ENCODE assay signal across 8 mouse cellular contexts in genomic region chr5:108366984-108367841, GRCm38 (mm10). TPM values are rescaled to one million over a fixed set of nuclear protein-coding genes. Genes with fewer than 3 reads are reported as not detected.
DNase-seq lines count a peak whose midpoint lies in the region; ATAC-seq and TF ChIP-seq lines count a peak whose summit lies in the region.

No protein-coding gene starts in this region.

- H3K27me3 ChIP-seq in CH12.LX (replicated peaks): peaks cover 12% of the 10 kb centered on the region
- peaks cover 82% of the 10 kb centered on the region for H3K27me3 ChIP-seq in lung, embryonic 14.5 days (ENCODE audit: insufficient read depth, low read length)

- no peak overlapping the region for H3K9ac ChIP-seq in CH12.LX (ENCODE audit: insufficient read depth, low read depth)
- peak overlapping the region; percentile 38 for H3K9ac ChIP-seq in lung, embryonic 14.5 days

- TF ChIP-seq POLR2A in CH12.LX (IDR thresholded peaks at IDR 0.05; ENCODE audit: low read depth, low read length): no peak
- TF ChIP-seq POLR2A in bone marrow macrophage, adult 2 months (IDR thresholded peaks at IDR 0.05; ENCODE audit: borderline replicate concordance, low read depth, low read length): no peak
- no peak for TF ChIP-seq POLR2A in embryonic fibroblast, embryonic 13.5 days (IDR thresholded peaks at IDR 0.05; ENCODE audit: low read depth, low read length)

- H3K4me3 ChIP-seq in CH12.LX (replicated peaks in 1 of 3; ENCODE audit: low read depth in 2 of 3, low read length in 2 of 3, poor library complexity in 1 of 3): no peak overlapping the region
- H3K4me3 ChIP-seq in bone marrow macrophage, adult 2 months (ENCODE audit: insufficient read depth, low read length): peak overlapping the region; percentile 63
- peak overlapping the region; percentile 5; the same call in 1 of the 2 replicates for H3K4me3 ChIP-seq in embryonic fibroblast, embryonic 13.5 days (ENCODE audit: insufficient read depth, low read length)
- peak overlapping the region; percentile 50 for H3K4me3 ChIP-seq in lung, embryonic 14.5 days (ENCODE audit: low read depth, low read length)

- no peak for DNase-seq in CH12.LX (ENCODE audit: extremely low read depth)
- peak; percentile 44 to 57 for DNase-seq in heart, postnatal 10 days
- DNase-seq in kidney, postnatal 25 days: peak; percentile 26 to 53
- peak; percentile 59 for DNase-seq in lung, embryonic 14.5 days
- peak; percentile 22 for DNase-seq in ovary, postnatal 10 days (ENCODE audit: low spot score)

- peak; percentile 69 for ATAC-seq in lung, embryonic 14.5 days (ENCODE audit: insufficient read depth)
- no peak for ATAC-seq in monocyte, adult 5-6 weeks (replicated peaks; ENCODE audit: insufficient number of reproducible peaks, low FRiP score, low TSS enrichment, poor library complexity, severe bottlenecking)

- in situ Hi-C loops in CH12.LX (cut with MboI; ENCODE audit: low pct_ligation_motif_present, low pct_unique_long_range_greater_than_20kb, low sequenced_read_pairs): no loop called here

- peak overlapping the region; percentile 55 for H3K4me2 ChIP-seq in CH12.LX (ENCODE audit: insufficient read depth, low read depth, poor library complexity, severe bottlenecking)
- H3K4me2 ChIP-seq in lung, embryonic 14.5 days: peak overlapping the region; percentile 91

- dilution Hi-C loops in CH12.LX (cut with MboI; ENCODE audit: extremely low pct_ligation_motif_present, extremely low pct_unique_long_range_greater_than_20kb, low sequenced_read_pairs): no loop called here

- under 1% methylated on average over 67 of the region's 100 CpGs for WGBS in lung, embryonic 14.5 days

- no peak for TF ChIP-seq RAD21 in CH12.LX (IDR thresholded peaks at IDR 0.05; ENCODE audit: low read depth, low read length)

- no peaks in the 10 kb centered on the region for H3K36me3 ChIP-seq in CH12.LX (replicated peaks in 1 of 2; ENCODE audit: control insufficient read depth in 1 of 2, insufficient read depth in 1 of 2, low read length in 1 of 2)
- H3K36me3 ChIP-seq in lung, embryonic 14.5 days (ENCODE audit: insufficient read depth): no peaks in the 10 kb centered on the region

- TF ChIP-seq CTCF in CH12.LX (conservative IDR thresholded peaks at IDR 0.05 in 1 of 2, IDR thresholded peaks at IDR 0.05 in 1 of 2; ENCODE audit: low read depth in 2 of 2, low read length in 2 of 2): no peak
- TF ChIP-seq CTCF in bone marrow macrophage, adult 2 months (IDR thresholded peaks at IDR 0.05; ENCODE audit: low read depth, low read length): no peak
- TF ChIP-seq CTCF in embryonic fibroblast, embryonic 13.5 days (IDR thresholded peaks at IDR 0.05; ENCODE audit: borderline replicate concordance, insufficient read depth, low read length): no peak
- peak; percentile 37 for TF ChIP-seq CTCF in lung, embryonic 14.5 days (IDR thresholded peaks at IDR 0.05; ENCODE audit: low read depth)

- H3K9me3 ChIP-seq in CH12.LX (replicated peaks; ENCODE audit: low read length): peaks cover 21% of the 10 kb centered on the region
- no peaks in the 10 kb centered on the region for H3K9me3 ChIP-seq in lung, embryonic 14.5 days (ENCODE audit: low read depth, low read length)

- intact Hi-C loops in heart, postnatal 10 days (cut with DNase I): no loop called here

- H3K27ac ChIP-seq in CH12.LX (ENCODE audit: insufficient read depth, low read depth): no peak overlapping the region
- H3K27ac ChIP-seq in bone marrow macrophage, adult 2 months (ENCODE audit: insufficient read depth, low read depth, low read length): no peak overlapping the region
- no peak overlapping the region for H3K27ac ChIP-seq in embryonic fibroblast, embryonic 13.5 days (ENCODE audit: insufficient read depth, low read length)
- no peak overlapping the region for H3K27ac ChIP-seq in lung, embryonic 14.5 days (ENCODE audit: low read depth)

- H3K4me1 ChIP-seq in CH12.LX (ENCODE audit: control insufficient read depth in 1 of 2, insufficient read depth in 2 of 2): no peaks in the 10 kb centered on the region
- 0 out of 2 replicates have a peak, but pooled peaks cover 2% of the 10 kb centered on the region for H3K4me1 ChIP-seq in bone marrow macrophage, adult 2 months (ENCODE audit: control insufficient read depth, insufficient read depth, low read length)
- peaks cover 3% of the 10 kb centered on the region; the same call in 1 of the 2 replicates for H3K4me1 ChIP-seq in embryonic fibroblast, embryonic 13.5 days (ENCODE audit: control insufficient read depth, insufficient read depth, low read length)
- peaks cover 11% of the 10 kb centered on the region; the same call in 1 of the 2 replicates for H3K4me1 ChIP-seq in lung, embryonic 14.5 days (ENCODE audit: insufficient read depth)

- TF ChIP-seq EP300 in CH12.LX (IDR thresholded peaks at IDR 0.05; ENCODE audit: low read length): no peak

- no peaks in the 10 kb centered on the region for H3K79me2 ChIP-seq in CH12.LX (replicated peaks; ENCODE audit: control insufficient read depth, extremely low read depth, insufficient read depth, poor library complexity, severe bottlenecking)

TF ChIP-seq in CH12.LX, 34 proteins besides CTCF, POLR2A, EP300 and RAD21:
- TF ChIP-seq MAFK (IDR thresholded peaks at IDR 0.05; ENCODE audit: insufficient replicate concordance, low read length) (no peak), RCOR1 (conservative IDR thresholded peaks at IDR 0.05; ENCODE audit: low read depth, low read length) (no peak), GABPA (IDR thresholded peaks at IDR 0.05; ENCODE audit: insufficient replicate concordance, low read depth, low read length) (no peak), E2F4 (IDR thresholded peaks at IDR 0.05; ENCODE audit: insufficient replicate concordance, low read depth, low read length) (no peak), JUN (IDR thresholded peaks at IDR 0.05; ENCODE audit: insufficient read depth, low read depth, low read length) (no peak), UBTF (IDR thresholded peaks at IDR 0.05; ENCODE audit: low read depth, low read length) (no peak), ZC3H11A (IDR thresholded peaks at IDR 0.05; ENCODE audit: low read depth, low read length) (no peak), MEF2A (IDR thresholded peaks at IDR 0.05; ENCODE audit: borderline replicate concordance, low read depth, low read length) (no peak), NRF1 (IDR thresholded peaks at IDR 0.05; ENCODE audit: low read depth, low read length) (no peak), MYC (IDR thresholded peaks at IDR 0.05; ENCODE audit: low read depth, low read length) (no peak), ZNF384 (IDR thresholded peaks at IDR 0.05; ENCODE audit: low read depth, low read length) (no peak), JUND (conservative IDR thresholded peaks at IDR 0.05; ENCODE audit: low read depth, low read length) (no peak), CHD2 (IDR thresholded peaks at IDR 0.05; ENCODE audit: low read length) (no peak), SMC3 (IDR thresholded peaks at IDR 0.05; ENCODE audit: low read depth, low read length) (no peak), PAX5 (IDR thresholded peaks at IDR 0.05; ENCODE audit: low read length) (no peak), ELF1 (IDR thresholded peaks at IDR 0.05; ENCODE audit: low read depth, low read length) (no peak), USF2 (conservative IDR thresholded peaks at IDR 0.05; ENCODE audit: low read depth, low read length) (no peak)

RNA-seq across cellular contexts. Expression of gene Gm42517, which starts 0.5 kb away (rescaled TPM):
- total RNA-seq in CH12.LX (2012; rRNA removed) (not detected in 2 replicates), CH12.LX (2014; rRNA removed) (not detected in 2 replicates)
- not detected in 2 replicates for polyA plus RNA-seq in CH12.LX (2012; ENCODE audit: insufficient read length, low read depth)
- polyA plus RNA-seq in bone marrow macrophage, adult 2 months (2012; ENCODE audit: insufficient read depth, insufficient read length, missing spikeins): not detected in 2 replicates
- polyA plus RNA-seq in embryonic fibroblast, embryonic 13.5 days (2011; ENCODE audit: insufficient read length, low read depth, missing spikeins): 0.27 and 0.37 TPM in 2 replicates
- under 1 TPM; 0.45 to 0.55 TPM for total RNA-seq in heart, postnatal 10 days (2021)
- polyA plus RNA-seq in lung, embryonic 14.5 days (2014; fragmentation: Nextera tagmentation; extraction: Ambion mirVana): not detected in 2 replicates
- not detected in 3 replicates for total RNA-seq in monocyte, adult 5-6 weeks (2017)

RNA-seq across cellular contexts. Expression of gene Pde6b, which starts 21.0 kb away (rescaled TPM):
- total RNA-seq in CH12.LX (2012; rRNA removed) (0.13 TPM in 1 of 2 replicates, not detected in the other), CH12.LX (2014; rRNA removed) (not detected in 2 replicates)
- polyA plus RNA-seq in CH12.LX (2012; ENCODE audit: insufficient read length, low read depth): 0.11 and 0.16 TPM in 2 replicates
- not detected in 2 replicates for polyA plus RNA-seq in bone marrow macrophage, adult 2 months (2012; ENCODE audit: insufficient read depth, insufficient read length, missing spikeins)
- not detected in 2 replicates for polyA plus RNA-seq in embryonic fibroblast, embryonic 13.5 days (2011; ENCODE audit: insufficient read length, low read depth, missing spikeins)
- not detected for total RNA-seq in heart, postnatal 10 days (2021)
- 0.12 and 0.26 TPM in 2 replicates for polyA plus RNA-seq in lung, embryonic 14.5 days (2014; fragmentation: Nextera tagmentation; extraction: Ambion mirVana)
- total RNA-seq in monocyte, adult 5-6 weeks (2017): 1.3 TPM in 1 of 3 replicates, not detected in the others

RNA-seq across cellular contexts. Expression of gene Pigg, which starts 54.8 kb away (rescaled TPM):
- total RNA-seq in CH12.LX (2012; rRNA removed) (8.2 and 9.7 TPM in 2 replicates), CH12.LX (2014; rRNA removed) (9.0 and 9.8 TPM in 2 replicates)
- 6.2 and 6.4 TPM in 2 replicates for polyA plus RNA-seq in CH12.LX (2012; ENCODE audit: insufficient read length, low read depth)
- polyA plus RNA-seq in bone marrow macrophage, adult 2 months (2012; ENCODE audit: insufficient read depth, insufficient read length, missing spikeins): 5.1 and 5.8 TPM in 2 replicates
- polyA plus RNA-seq in embryonic fibroblast, embryonic 13.5 days (2011; ENCODE audit: insufficient read length, low read depth, missing spikeins): 7.9 and 8.0 TPM in 2 replicates
- 1 to 10 TPM; 6.1 to 6.5 TPM for total RNA-seq in heart, postnatal 10 days (2021)
- 3.4 and 3.5 TPM in 2 replicates for polyA plus RNA-seq in lung, embryonic 14.5 days (2014; fragmentation: Nextera tagmentation; extraction: Ambion mirVana)
- 3.9 to 6.4 TPM (median 5.5 TPM) in 3 replicates for total RNA-seq in monocyte, adult 5-6 weeks (2017)

Comparison
In these comparisons a context has a peak if more than half of its experiments do, and no peak if none do; other contexts are left out.
1. H3K4me3 ChIP-seq: peak in bone marrow macrophage, adult 2 months (single experiment), embryonic fibroblast, embryonic 13.5 days (single experiment) and lung, embryonic 14.5 days (single experiment); none in CH12.LX (0 of 3).